Mouse (Mus musculus) MN1 (cell line): ENCODE measurements around the gene Kcnd3.

Experiments
- DNase-seq: peaks from one replicate; pipeline ENCODE4 v3.0.0-alpha.2; 2016; ENCODE audit warnings: low spot score

Gene Kcnd3

DNA sequence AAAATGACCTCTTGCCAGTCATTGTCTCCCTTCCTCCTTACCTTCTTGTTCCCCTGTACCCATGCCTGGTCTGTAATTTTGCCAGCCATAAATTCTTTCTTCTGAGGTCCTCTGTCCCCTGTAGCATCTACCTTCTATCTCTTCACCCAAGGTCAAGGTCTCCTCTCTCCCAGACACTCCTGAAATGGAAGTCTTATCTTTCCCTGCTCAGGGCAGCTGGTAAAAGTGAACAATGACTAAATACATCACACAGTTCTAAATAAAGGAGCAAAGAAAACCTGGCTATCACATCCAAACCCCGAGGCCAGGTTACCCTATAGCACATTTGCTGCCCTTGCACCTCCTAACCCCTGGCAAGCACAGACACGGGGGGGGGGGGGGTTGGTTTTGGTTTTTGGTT is 208.4 kb downstream of the Kcnd3 start:
- DNase-seq, result no peak

DNA sequence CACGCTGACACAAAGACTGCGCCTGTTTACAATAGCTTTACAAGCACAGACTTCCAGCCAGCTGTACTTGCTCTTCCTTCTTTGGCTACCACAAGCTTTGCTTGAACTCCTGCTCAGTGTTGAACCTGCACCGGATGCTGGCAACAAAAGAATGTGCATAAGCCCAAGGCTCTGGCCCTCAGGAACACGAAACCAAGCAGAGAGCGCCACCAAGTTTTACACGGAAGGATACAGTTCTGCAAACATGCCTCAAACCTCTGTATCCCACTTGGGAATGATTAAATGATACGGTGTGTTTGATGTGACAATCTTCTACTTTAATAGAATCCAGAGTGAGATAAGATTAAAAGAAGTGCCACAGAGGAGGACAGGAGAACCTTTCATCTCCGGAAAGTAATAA is 210.9 kb downstream of the Kcnd3 start:
- no peak for DNase-seq

DNA sequence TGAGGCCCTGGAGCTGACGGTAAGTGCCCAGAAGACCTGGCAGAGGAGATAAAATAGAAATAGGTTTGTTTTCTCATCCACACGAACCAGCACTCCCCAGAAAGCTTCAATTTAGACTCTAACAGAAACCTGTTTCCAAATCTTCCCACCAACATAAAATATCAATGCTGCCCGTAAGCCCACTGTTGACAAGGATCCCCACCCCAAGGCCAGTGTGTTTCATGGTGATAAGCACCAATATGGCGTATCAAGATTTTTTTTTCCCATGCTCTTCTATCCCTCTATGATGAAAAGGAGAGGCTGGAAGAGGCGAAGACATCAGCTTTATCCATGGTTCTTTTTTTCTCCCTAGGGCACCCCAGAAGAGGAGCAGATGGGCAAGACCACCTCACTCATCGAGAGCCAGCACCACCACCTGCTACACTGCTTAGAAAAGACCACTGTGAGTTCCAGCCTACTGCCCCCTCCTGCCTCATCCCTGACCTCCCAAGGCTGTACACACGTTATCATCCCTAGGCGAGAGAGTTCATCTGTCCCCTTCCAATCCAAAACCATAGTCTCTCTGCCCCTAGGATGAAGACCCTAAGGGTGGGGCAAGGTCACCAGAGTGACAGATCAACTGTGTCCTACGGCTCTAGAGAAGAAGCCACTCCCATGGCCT is 213.1 kb downstream of the Kcnd3 start:
- no peak for DNase-seq

DNA sequence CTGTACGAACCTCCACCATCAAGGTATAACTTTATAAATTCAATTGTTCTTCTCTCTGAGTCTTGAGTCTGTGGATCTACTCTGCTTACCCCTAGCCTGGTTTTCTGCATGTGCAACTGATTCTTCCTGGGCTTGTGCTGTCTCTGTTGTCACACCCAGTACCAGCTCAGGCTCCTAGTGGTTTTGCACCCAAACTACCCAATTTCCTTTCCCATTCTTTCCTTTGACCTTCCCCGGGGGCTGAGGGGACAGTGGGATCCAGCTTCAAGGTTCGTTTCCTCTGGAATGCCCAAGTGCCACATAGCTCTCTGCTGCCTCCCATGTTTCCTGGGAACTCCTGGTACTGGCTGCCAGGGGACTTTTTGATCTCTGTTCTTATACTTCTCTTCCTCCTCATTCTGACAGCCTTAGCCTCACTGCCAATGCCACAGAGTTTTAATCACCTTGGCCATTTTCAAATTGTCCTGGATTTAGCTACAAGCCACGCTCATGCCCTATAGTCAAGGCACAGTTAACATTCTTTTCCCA is 214.9 kb downstream of the Kcnd3 start:
- DNase-seq, result no peak

DNA sequence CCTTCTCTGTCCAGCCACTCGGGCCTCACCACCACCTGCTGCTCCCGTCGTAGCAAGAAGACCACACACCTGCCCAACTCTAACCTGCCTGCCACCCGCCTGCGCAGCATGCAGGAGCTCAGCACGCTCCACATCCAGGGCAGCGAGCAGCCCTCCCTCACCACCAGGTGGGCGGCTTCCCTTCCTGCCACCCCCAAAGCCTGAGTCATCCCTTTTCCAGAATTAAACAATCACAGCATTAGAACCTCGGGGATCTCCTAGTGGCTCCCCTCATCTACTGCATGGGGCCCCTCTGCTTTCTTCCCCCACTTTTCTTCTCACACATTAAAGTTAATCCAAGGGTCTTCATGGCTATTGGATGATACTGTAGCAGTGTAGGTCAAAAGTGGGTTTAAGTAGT is 216.0 kb downstream of the Kcnd3 start:
- no peak for DNase-seq

DNA sequence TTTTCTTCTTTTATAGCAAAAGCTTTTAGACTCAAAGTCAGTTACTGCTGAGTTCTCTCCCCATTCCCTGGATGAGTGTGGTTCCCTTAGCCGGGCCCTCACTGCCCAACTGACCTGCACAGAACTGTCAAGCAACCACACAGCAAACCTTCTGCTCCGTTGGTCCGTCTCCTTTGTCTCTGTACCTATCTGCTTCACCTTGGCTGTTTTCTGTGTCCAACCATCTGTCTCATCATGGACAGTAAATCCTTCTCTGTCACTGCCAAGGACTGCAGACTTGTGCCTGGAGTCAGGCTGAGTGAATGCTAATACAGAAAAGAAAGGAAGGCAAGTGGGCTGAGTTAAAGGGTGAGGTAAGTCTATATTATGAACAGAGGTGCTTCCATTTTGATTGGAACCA is 217.6 kb downstream of the Kcnd3 start:
- no peak for DNase-seq

DNA sequence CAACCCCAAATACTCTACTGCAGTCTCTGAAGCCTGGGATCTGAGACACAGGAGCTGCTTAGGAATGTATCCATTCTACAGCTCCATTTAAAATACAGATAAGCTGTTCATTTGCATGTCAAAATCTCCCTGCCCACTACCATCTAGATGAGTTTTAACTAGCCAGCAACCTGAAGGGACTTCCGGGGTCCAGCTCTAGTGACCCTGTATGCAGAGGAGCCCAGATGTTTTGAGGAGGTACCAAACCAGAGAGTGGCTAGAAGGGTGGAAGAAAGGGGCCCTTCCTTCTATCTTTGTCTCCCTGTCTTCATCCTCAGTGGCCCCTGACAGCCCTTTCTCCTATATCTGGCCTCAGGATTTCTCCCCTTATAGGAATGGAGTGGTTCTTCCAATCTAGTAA is 218.7 kb downstream of the Kcnd3 start:
- no peak for DNase-seq

DNA sequence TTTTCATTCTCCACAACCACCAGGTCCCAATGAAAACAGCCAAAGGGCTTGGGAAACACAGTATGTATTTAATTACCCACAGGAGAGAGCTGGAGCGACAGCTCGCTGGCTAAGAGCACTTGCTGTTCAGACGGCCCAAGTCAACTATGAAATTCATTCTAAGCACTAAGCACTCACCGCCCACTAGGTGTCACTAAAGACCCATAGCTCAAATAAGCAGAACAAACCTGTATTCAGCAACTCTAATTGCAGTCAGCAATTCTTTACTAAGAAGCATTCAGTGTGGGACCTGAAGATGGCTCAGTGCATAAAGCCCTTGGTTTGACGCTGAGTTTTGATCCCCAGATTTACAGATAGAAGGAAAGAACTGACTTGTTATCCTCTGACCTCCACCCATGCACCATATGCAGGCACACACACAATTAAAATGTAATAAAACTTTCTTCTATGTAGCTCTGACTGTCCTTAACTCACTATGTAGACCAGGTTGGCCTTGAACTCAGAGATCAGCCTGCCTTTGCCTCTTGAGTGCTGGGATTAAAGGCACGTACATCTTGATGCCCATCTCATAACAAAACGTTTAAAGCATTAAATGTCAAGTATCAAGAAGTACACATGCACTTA is 222.6 kb downstream of the Kcnd3 start:
- DNase-seq, result peak; percentile 81

DNA sequence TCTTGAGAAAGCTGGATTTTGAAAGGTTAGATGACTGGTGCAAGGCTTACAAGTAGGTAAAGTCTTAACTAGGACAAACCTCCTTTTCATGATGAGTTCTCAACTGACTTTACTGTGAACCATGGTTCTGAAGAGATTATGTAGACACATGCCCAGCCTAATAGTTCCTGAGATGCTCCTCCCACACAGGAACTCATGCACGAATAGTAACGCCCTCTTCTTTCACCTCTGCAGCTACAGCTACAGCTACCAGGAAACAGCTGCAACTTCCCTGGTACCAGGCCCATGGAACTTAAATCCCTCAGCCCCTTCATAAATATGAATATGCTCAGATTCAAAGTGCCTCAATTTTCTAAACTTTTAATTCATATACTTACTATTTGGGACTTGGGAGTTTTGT is 223.8 kb downstream of the Kcnd3 start:
- DNase-seq, result no peak

DNA sequence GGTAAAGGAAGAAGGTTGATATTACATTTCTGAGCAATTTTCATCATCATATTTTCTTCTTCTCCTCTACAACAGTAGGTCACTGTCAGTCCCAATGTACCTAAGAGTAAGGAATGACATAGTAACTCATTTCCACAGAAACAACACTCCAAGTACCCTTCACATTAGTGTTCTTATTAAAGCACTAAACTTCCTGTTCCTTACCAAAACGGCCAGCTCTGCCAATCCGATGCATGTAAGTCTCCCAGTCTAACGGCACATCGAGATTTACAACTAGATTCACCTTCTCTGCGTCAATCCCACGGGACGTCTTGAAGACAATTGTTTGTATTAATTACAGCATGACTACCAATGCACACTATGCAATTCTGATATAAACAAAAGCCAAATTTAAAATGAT is 228.2 kb downstream of the Kcnd3 start:
- DNase-seq, result no peak

DNA sequence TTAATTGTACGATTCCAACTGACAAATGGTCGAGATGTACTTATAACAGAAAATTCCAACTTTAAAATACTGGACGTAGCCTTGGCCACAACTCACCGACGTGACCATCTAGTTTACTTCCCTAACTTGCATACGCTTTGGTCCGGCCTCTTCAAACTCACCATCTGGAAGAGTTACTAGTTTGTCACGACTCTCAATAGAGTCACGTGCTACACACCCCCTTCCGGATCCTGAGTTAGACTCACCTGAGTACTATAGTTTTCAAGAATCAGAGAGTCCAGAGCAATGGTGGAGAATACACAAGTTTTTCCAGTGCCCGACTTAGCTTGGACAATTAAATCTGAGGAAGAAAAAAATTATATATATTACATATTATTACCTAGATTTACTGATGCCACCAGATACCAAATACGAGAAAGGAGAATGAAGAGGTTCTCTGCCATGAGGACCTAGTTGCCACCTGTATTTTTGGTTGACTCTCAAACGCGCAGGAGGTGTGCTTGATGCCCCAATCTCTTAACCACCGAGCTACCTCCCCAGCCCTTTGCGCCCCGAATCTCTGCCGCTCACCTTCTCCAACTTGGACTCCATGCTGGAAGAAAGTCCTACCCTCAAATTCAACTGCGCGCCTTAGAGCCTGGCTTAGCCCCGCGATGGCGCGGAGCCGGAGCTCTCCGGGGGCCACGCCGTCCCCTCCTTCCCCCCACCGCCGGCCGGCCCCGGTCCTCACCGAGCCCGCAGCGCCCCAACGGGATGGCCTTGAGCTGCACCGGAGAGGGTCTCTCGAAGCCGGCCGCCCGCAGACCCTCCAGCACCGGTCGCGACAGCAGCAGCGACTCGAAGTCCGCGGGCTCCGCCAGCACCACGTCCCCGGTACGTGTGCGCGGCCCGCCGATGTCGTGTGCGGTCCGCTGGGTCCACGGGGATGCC is 234.5 kb downstream of the Kcnd3 start:
- no peak for DNase-seq

DNA sequence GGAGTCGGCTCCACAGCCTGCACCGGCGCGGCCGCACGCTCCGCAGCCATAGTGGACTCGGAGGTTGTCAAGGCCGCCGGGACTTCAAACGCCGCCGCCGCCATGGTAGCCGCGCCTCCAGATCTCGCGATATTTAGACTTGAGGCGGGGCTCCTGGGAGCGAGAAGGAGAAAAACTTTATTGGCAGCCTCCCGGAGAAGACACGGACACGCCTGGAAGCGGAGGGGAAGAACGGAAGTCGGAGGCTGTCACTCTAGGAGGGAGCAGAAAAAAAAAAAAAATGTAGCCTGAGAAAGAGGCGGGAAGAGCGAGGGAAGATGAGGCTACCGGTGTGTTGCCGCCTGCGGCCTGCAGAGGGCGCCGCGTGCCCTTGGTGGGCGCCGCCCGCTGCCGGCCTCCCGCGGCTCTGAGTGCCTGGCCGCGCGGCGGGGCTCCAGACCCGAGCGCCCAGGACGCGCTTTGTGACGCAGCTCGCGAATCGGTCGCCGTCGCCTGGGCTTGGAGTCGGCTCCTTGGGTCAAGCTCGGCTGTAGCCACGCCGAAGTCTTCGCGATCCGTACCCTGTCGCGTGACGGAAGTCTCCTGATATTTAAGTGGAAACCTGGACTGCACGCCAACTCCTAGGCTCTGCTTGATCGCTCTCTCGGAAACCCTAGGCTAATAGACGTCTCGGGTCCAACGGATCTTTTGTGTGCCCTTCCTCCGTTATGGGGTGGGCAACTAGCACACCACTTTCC is 235.4 kb downstream of the Kcnd3 start, which contains the start of gene Ddx20:
Gene Ddx20 (minus strand): TSS at position 251 of the 737 bp plus-strand sequence.
- peak; percentile 98 for DNase-seq

DNA sequence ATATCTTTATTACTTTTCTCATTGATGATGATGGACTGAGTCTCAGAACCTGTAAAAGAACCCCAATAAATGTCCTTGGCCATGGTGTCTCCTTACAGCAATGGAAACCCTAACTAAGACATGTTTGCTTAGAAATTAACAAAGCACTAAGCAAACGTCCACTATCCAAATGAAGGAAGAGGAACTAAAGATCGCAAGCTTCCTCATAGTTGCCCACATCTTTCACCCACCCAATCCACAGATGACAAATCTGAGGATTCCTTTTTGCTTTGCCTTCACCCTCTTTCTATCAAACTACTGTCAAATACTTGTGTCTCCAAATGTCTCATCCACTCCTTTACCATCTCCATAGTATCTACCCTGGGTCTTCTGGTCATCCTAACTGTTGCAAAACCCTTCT is 236.4 kb downstream of the Kcnd3 start:
- DNase-seq, result no peak

DNA sequence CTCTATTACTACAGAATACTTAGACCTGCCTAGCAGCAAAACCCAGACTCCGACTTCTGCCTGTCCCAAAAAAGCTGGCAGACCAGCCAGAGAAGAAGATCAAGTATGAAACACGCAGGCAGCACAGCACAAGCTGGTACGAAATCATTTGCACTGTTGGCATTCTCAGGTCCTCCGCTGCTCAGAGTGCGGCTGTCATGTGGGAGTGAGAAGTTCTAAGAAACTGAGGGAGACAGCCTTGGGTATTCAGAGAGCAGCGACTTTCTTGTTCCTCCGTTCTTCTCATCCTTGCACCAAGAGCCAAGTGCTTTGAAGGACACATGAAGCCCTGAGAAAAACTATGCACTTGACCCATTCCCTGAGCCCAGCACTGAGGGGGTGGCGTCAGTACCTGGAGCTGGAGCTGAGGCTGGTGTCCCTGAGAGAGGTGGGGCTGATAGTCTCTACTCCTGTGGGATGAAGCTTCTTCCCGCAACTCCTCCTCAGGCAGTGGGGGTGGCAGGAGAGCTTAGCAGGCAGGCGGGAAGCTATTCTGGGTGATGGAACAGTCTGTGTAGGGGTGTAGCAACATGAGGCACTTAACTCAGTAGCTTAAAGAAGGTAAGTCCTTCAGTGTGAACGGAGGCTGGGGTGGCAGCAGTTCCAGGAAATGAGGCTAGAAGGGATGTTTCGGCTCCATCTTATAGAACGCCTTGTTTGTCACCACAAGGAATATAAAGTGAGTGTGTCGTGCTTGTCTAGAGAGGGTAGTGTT is 241.4 kb downstream of the Kcnd3 start:
- DNase-seq, result no peak

DNA sequence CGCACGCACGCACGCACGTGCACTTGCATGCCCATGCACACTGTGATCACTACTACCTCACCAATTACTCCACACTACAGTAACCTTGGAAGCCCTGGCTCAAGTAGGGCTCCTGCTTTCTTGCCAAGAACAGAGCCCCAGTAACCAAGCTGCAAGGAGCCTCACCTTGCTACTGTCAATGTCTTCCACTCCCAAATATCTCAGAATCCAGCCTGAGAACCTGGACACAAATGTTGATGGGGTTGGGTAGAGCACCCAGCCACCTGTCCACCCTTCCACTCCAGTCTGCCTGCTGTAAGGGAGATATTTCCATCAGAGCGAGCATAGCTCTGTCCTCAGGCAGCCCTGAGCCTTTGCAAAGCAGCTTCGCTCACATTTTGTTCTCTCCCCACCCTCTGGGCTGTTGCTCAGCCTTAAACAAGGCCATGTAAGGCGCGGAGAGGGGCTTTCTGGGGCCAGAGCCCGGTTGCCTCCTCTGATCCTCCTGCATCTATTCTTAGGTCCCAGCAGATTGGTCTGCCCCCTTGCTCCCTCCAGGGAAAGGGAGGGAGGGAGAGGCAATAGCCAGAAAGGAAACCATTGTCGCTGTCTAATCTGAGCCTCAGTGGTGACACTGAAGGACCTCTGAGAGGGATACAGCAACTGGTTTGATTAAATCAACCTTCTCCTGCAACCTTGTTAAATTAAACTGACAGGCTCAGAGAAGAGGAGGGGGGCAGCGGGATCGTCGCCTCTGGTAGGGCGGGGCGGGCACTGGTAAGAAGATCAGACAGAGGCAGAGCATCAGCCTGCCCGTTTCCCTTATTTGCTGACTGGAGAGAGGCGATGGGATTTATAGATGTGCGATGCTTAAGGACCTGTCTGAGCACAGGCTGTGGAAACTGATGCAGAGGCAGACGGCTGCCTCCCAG is 243.6 kb downstream of the Kcnd3 start:
- peak; percentile 36 for DNase-seq

DNA sequence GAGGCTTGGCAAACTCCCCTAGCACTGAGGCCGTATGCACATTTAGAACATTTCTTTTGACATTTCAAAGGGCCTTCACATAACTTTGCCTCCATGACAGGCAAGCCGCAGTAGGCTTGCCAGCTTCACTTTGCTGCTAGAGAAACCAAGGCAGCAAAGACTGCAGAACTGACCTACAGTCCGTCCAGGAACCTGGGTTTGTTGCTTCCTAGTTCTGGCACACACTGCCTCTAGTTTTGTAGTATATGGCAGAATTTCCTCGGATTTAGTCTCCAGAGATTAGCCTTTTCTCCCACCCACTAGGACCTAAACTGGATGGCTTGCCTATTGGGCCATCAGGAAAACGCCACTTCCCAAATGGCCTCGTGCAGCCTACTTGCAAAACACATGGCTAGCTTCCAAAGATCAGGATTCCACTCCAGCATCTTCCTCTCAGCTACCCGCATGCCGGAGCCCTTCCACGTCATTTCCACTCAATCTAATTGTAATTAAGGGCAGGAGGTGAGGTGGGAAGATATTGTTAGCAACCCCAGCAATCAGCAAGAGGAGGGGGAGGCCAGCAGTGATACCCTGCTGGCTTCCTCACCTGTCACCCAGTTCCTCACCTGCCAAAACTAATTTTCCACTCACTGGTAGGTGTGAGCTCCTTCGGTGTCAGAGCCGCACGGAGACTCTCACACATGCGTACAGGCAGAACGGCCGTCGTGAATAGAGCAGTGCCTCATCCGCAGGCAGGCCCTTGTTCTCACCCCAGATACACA is 244.4 kb downstream of the Kcnd3 start:
- DNase-seq, result no peak

DNA sequence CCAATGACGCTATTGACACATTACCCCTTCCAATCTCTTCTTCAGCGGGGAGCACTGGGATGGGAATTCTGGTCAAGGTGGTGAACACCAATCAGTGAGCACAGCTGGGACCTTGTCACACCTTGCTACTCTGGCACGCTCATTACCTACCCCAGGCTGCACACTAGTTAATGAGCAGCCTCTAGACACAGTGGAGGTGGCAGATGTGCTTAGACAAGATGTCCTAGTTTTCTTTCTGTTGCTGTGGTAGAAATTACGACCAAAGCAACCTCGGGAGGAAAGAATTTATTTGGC is 245.0 kb downstream of the Kcnd3 start:
- no peak for DNase-seq

DNA sequence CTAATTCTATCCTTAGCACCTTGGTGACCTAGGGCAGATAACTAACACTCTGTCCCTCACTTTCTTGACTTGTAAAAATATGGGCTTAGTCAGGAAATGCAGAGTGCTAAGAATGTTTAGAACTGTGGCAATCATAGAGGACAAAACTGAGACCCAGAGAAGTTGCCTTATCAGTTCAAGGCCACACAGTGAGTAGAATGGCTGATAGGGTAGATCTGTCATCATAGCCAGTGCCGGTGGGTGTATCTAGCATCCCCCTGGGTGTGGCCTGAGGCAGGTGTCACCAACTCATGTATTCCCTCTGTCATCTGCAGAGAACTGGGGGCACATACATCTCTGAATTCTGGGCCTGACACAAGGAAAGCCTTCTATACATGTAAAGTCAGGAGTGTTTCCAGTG is 246.2 kb downstream of the Kcnd3 start:
- no peak for DNase-seq

DNA sequence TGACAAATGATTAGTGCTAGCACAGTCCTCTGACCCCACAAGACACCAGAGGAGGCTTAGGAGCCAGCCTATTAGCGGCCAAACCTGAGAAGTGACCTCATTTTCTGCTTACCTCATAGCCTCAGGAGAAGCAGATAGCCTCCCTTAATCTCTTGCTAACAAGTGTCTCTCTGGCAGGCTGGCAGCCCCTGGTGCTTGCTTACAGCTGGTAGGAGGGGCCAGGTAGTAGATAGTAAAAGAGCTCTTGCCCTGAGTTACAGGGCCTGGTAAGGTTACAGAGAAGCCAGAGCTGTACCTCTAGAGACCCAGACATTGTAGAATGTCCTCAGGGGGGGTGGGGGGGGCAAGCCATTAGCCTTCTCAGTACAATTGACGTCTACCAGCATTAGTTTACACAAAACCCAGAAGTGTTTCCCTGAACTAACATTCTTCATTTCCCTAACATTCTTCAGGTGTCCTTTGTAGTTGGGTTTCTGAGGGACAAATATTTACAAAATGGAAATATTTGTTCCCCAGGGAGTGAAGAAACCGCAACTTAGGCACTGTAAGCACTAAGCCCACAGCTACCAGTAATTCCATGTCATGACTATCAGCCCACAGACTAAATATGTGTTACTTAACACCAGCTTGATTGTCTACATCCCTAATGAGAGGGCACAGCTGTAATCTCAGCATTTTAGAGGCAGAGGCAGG is 247.3 kb downstream of the Kcnd3 start:
- peak; percentile 18 for DNase-seq
